Mouse (Mus musculus) spleen, adult 2 months (tissue): ENCODE data around the gene Ddr1. TPM values are rescaled to one million over a fixed set of nuclear protein-coding genes. Genes with fewer than 3 reads are reported as not detected.

ENCODE experiments used
- DNase-seq, 2 experiments: peaks; one replicate each; pipeline versions ENCODE4 v3.0.0 to v3.0.0-alpha.2; 2012 to 2021; ENCODE audit warnings: low spot score in 2 of 2, low read depth in 1 of 2
- H3K27ac ChIP-seq: fragments of 200-500 bp; 2 replicates; pipeline ENCODE4 v1.5.1; 2012; ENCODE audit warnings: low read length, inconsistent platforms; ENCODE audit not compliant: insufficient read depth
- H3K27me3 ChIP-seq: fragments of 200-500 bp; 2 replicates; pipeline ENCODE4 v1.6.1; 2012; ENCODE audit warnings: mild to moderate bottlenecking, moderate library complexity, low read length, inconsistent platforms; ENCODE audit not compliant: control insufficient read depth, insufficient read depth
- H3K36me3 ChIP-seq: fragments of 200-500 bp; 2 replicates; pipeline ENCODE4 v1.6.1; 2012; ENCODE audit warnings: mild to moderate bottlenecking, low read length, inconsistent platforms; ENCODE audit not compliant: control insufficient read depth, insufficient read depth
- H3K4me1 ChIP-seq: fragments of 200-500 bp; 2 replicates; pipeline ENCODE4 v1.6.1; 2011; ENCODE audit warnings: inconsistent platforms; ENCODE audit not compliant: control insufficient read depth, insufficient read depth, insufficient read length
- H3K4me3 ChIP-seq: fragments of 200-500 bp; 2 replicates; pipeline ENCODE4 v1.5.1; 2011; ENCODE audit warnings: mild to moderate bottlenecking, inconsistent platforms; ENCODE audit not compliant: insufficient read depth, insufficient read length; ENCODE audit errors: extremely low read depth
- CTCF ChIP-seq: fragments of 200-500 bp; IDR thresholded peaks from 2 replicates; pipeline ENCODE4 v1.5.1; 2011; ENCODE audit warnings: mild to moderate bottlenecking, inconsistent platforms; ENCODE audit not compliant: insufficient read depth, insufficient read length, insufficient replicate concordance; ENCODE audit errors: extremely low read depth
- POLR2A ChIP-seq: fragments of 200-500 bp; IDR thresholded peaks from 2 replicates; pipeline ENCODE4 v1.6.1; 2011; ENCODE audit warnings: low read depth, low read length, inconsistent platforms
- WGBS: fragments of 180-500 bp; shearing (Covaris S2); methylation state at CpG from one replicate; pipeline ENCODE4 v1.1.7; 2018; 5-methylcytosine and 5-hydroxymethylcytosine counted together
- polyA plus RNA-seq: library from polyadenylated mRNA; depleted of rRNA; stranded (reverse); fragments of >200 nt; gene quantifications from 2 replicates; pipeline ENCODE4 v1.2.3, GENCODE M21; 2012

Gene Ddr1
- polyA plus RNA-seq, 1 experiment = 27.0 TPM

DNA sequence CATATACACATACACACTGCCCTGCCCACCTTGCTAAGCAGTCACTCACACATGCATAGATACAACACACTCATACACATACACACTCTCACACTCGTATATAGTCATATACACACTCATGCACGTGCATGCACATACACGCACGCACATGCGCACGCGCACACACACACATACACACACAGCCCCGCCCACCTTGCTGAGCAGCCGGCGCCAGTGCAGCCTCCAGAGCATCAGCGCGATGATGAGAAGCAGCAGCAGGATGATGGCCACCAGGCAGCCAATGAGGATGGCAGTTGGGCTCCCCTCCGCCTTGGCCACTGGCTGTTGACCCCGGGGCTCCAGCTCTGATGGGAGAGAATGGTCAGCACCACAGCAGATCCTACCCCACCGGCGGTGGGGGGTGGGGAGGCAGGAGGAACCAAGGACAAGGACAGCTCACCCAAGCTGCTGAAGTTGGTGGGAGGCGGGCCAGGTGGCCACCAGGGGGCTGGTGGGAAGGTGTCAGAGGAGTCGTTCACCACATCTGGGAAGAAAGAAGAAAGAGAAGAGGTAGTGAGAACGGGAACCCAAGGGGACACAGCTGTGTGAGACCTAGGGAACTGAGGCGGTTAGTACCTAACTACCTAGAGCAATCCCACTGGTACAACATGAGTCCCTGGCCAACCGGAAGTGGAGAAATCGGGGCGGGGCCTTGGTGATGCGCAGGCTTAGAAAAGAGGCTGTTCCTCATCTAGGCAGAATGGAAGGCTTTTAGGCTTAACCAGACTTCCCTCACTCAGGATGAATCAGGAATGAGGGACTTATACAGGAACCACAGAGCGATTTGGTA is 15.9 kb downstream of the Ddr1 start:
- TF ChIP-seq POLR2A (no peak), CTCF (no peak)
- Histone ChIP-seq H3K4me3 (no peak overlapping the region), H3K36me3 (no peaks in the 10 kb centered on the region; the same call in 1 of the 2 replicates), H3K27me3 (no peaks in the 10 kb centered on the region), H3K4me1 (no peaks in the 10 kb centered on the region), H3K27ac (no peak overlapping the region)
- WGBS = 74% methylated on average over 25 of the region's 25 CpGs
- no peak for DNase-seq

DNA sequence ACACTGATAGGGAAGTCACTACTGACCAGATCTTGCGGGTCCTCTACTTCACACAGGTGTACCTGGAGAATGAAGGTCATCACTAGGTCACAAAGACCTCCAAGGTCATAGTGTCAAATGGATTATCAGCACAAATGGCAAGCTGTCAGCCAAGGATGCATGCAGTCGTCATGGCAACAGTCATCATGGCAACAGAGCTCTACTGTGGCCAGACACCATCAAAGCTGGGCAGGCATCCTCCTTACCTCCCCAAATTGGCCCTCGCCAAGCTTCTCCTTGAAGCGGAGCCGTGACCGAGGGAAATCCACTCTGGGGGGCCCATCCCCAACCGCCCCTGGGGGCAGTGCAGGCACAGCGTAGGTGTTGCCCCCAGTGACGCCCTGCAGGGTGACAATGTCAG is 19.4 kb downstream of the Ddr1 start:
- DNase-seq = no peak
- Histone ChIP-seq H3K27me3 (no peaks in the 10 kb centered on the region), H3K36me3 (no peaks in the 10 kb centered on the region; the same call in 1 of the 2 replicates), H3K27ac (no peak overlapping the region), H3K4me1 (no peaks in the 10 kb centered on the region), H3K4me3 (no peak overlapping the region)
- TF ChIP-seq CTCF (no peak), POLR2A (no peak)
- WGBS = 68% methylated on average over 9 of the region's 9 CpGs

DNA sequence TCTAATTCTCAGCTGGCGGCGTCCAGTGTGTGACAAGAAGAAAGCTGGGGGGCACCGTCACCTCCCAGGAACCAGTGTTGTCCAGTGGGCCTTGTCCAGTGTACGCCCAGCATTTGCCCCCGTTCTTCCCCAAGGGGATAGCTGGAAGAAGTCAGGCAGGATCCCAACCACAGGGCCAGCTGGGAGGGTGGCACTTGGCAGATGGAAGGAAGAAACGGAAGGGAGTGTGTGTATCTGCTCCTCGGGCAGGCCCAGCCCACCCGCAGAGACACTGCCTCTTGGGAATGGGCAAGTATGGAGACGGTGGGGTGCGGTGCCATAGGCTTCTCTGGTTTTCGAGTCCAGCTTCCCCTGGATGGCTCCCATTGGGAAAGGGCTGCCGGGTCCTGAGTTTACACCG is 22.4 kb downstream of the Ddr1 start:
- TF ChIP-seq CTCF (no peak), POLR2A (no peak)
- Histone ChIP-seq H3K36me3 (no peaks in the 10 kb centered on the region; the same call in 1 of the 2 replicates), H3K4me3 (no peak overlapping the region), H3K4me1 (no peaks in the 10 kb centered on the region), H3K27ac (no peak overlapping the region), H3K27me3 (no peaks in the 10 kb centered on the region)
- WGBS = 86% methylated on average over 13 of the region's 13 CpGs
- DNase-seq = no peak

DNA sequence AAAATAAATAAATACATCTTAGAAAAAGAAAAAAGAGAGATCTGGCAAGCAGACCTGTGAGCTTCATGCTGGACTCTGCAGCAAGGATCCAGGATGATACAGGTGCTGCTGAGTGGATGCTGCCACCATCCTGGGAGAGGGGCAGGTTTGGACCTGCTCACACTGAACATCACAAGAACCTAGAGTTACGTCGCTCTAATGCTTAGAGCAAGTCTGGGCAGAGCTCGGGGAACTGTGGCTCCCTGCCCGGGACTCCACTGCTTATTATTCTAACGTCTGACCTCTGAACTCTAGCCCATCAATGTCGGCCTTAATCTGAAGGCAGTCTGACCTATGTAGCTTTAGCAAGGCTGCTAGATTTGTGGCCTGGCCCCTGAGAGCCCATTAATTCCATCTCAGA is 23.8 kb downstream of the Ddr1 start:
- 71% methylated on average over 6 of the region's 6 CpGs for WGBS
- Histone ChIP-seq H3K36me3 (no peaks in the 10 kb centered on the region), H3K27me3 (no peaks in the 10 kb centered on the region), H3K4me1 (no peaks in the 10 kb centered on the region), H3K4me3 (no peak overlapping the region), H3K27ac (no peak overlapping the region)
- DNase-seq = no peak
- TF ChIP-seq CTCF (no peak), POLR2A (no peak)

DNA sequence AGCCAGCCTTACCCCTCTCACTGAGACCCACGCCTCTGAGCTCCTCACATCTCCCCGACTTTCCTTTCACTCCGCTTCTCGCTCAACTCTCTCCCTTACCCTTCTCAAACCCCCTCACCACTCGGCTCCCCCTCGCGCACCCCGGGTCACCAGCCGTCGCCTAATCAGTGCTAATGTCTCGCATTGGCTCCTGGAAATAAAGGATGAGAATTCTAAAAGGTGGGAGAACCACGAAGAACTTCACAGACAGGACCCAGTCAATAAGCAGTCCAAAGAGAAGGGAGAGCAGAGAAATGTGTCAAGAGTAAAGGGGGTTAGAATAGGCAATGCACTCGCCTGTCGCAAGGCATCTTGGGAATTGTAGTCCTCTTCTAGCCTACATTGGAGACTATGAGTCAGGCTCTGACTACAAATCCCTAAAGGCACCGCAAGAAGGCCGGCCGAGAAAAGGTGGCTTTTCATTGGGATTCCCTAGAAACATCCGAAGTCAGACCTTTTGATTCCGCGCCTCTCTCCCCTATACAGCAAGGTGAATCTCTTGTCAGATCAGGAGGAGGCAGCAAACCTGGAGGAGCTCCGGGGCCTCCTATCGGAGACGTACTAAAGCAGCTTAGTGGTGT is 30.9 kb downstream of the Ddr1 start, which contains the start of gene Gtf2h4:
Gene Gtf2h4, minus strand, starts transcription at position 324 of the 620 bp plus-strand sequence.
- DNase-seq = peak; percentile 84 to 93
- 2% methylated on average over 23 of the region's 23 CpGs for WGBS

DNA sequence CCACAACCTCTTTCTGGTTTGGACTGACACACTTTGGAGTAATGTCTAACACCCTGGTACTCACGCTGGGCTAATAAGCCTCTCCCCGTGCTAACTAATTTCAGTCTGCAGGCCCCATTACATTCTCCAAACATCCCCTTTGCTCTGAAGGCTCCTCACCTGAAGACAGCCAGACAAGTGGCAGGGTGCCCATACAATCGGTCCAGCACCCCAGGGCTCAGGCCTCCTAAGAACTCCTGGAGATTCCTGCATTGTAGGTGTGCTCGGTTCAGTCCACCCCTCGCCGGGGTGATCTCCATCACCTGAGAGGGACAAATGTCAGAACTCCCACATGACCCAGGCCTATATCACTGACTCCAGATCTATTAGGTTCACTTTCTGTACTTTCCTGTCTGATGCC is 31.9 kb downstream of the Ddr1 start:
- H3K27ac ChIP-seq = no peak overlapping the region
- H3K4me3 ChIP-seq = no peak overlapping the region
- DNase-seq = no peak
- H3K36me3 ChIP-seq = no peaks in the 10 kb centered on the region
- WGBS = 92% methylated on average over 6 of the region's 6 CpGs
- H3K27me3 ChIP-seq = no peaks in the 10 kb centered on the region
- H3K4me1 ChIP-seq = peaks cover 5% of the 10 kb centered on the region; the same call in 1 of the 2 replicates
- TF ChIP-seq POLR2A (no peak), CTCF (no peak)

More for the DNA sequence above, 30.9 kb downstream of the Ddr1 start, which contains the start of gene Gtf2h4:
- no peak for TF ChIP-seq CTCF
- TF ChIP-seq POLR2A = no peak
- no peaks in the 10 kb centered on the region for H3K36me3 ChIP-seq
- H3K27ac ChIP-seq = 0 out of 2 replicates have a peak within 1 kb of the TSS, but pooled peaks have one; percentile 26
- peak within 1 kb of the TSS; percentile 77 for H3K4me3 ChIP-seq
- H3K4me1 ChIP-seq = peaks cover 5% of the 10 kb centered on the region; the same call in 1 of the 2 replicates
- H3K27me3 ChIP-seq = no peaks in the 10 kb centered on the region

DNA sequence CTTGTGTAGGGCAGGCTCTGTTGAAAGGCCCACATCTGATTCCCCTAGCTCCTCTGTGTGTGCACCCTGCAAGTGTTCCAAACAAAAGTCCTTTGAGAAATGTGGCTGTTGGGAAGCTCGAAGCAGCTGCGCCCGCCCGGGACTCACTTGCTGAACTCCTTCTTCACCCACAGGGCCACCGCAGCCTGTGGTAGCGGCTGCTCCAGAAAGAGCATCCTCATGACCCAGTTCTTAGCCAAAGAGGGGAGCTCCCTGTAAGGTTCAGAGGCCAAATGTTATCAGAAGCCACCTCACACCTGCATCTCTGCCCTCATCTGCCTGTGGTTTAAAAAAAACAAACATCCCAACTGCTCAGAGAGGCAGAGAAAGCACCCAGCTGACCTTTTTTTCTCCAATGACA is 32.6 kb downstream of the Ddr1 start:
- TF ChIP-seq POLR2A (no peak), CTCF (no peak)
- 95% methylated on average over 6 of the region's 6 CpGs for WGBS
- no peak for DNase-seq
- Histone ChIP-seq H3K27ac (no peak overlapping the region), H3K27me3 (no peaks in the 10 kb centered on the region), H3K4me1 (peaks cover 5% of the 10 kb centered on the region; the same call in 1 of the 2 replicates), H3K4me3 (no peak overlapping the region), H3K36me3 (no peaks in the 10 kb centered on the region)
